Mouse (Mus musculus): ENCODE measurements at regions not wholly inside any gene's neighbourhood (a gene's known extent, or its start where the extent isn't known, plus 50 kb on each side); places are given as distances from the start of the nearest gene placed in this dataset.

GRCm38 (mm10) chr1:77202948-77203347 lies 311.9 kb downstream of the Epha4 start:
- TF ChIP-seq ZNF384 (IDR thresholded peaks at IDR 0.05; ENCODE audit: low read depth, low read length), result no peak
- no peak for TF ChIP-seq MAFK (IDR thresholded peaks at IDR 0.05; ENCODE audit: insufficient read depth, low read depth, low read length)
- no peak for TF ChIP-seq HCFC1 (IDR thresholded peaks at IDR 0.05; ENCODE audit: borderline replicate concordance, insufficient read depth, low read length)
- TF ChIP-seq CHD2 (IDR thresholded peaks at IDR 0.05; ENCODE audit: low read depth, low read length), result no peak
- TF ChIP-seq ZC3H11A (IDR thresholded peaks at IDR 0.05; ENCODE audit: borderline replicate concordance, low read depth, low read length), result no peak

Measured in ES-E14 (cell line).